Mouse (Mus musculus) olfactory bulb, adult 2 months (tissue): ENCODE results near the gene Nrxn2.

Experiments used
- CTCF ChIP-seq: fragments of 200-500 bp; IDR thresholded peaks from 2 replicates; pipeline ENCODE4 v1.5.1; 2012; ENCODE audit warnings: low read depth, mild to moderate bottlenecking, low read length, moderate library complexity; ENCODE audit not compliant: insufficient read depth
- POLR2A ChIP-seq: fragments of 200-500 bp; IDR thresholded peaks from 2 replicates; pipeline ENCODE4 v1.6.1; 2012; ENCODE audit warnings: mild to moderate bottlenecking, low read depth, low read length, moderate library complexity; ENCODE audit not compliant: insufficient read depth

DNA sequence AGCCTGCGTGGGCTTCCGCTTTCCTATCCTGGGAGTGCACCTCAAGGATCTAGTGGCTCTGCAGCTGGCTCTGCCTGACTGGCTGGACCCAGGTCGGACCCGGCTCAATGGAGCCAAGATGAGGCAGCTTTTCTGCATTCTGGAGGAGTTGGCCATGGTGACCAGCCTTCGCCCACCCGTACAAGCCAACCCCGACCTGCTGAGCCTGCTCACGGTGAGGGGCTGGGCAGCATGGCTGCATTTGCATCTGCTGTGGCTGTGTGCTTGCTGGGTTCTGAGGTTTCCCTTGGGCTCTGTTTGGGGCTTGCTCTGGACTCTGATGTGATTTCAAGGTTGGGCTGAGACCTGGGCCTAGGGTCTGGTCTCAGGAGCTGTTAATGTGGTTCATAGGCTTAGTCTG, 11.4 kb upstream of the Nrxn2 start:
- TF ChIP-seq CTCF (no peak), POLR2A (no peak)
